Mouse (Mus musculus) limb, embryonic 14.5 days (tissue): Measurements from ENCODE around the gene Olfr1090. TPM values are rescaled to one million over a fixed set of nuclear protein-coding genes. Genes with fewer than 3 reads are reported as not detected.

ENCODE experiments used
- ATAC-seq: fragments of 200-750 bp; cut with Nextera tagmentation; 2 replicates; pipeline ENCODE4 v1.8.0; 2017; ENCODE audit warnings: low read depth, moderate number of reproducible peaks, moderate TSS enrichment; ENCODE audit not compliant: low FRiP score
- DNase-seq: peaks from one replicate; pipeline ENCODE4 v3.0.0-alpha.2; 2015; ENCODE audit warnings: low spot score
- H3K27ac ChIP-seq: fragments of 300-500 bp; sonication (generic); replicated peaks from 2 replicates; pipeline ENCODE4 v1.5.1; 2014; ENCODE audit warnings: low read depth, mild to moderate bottlenecking, low read length, moderate library complexity, mixed read lengths
- H3K27me3 ChIP-seq: fragments of 300-500 bp; sonication (generic); 2 replicates; pipeline ENCODE4 v1.6.1; 2014; ENCODE audit warnings: low read length, mixed read lengths; ENCODE audit not compliant: control insufficient read depth, insufficient read depth
- H3K36me3 ChIP-seq: fragments of 300-500 bp; sonication (generic); 2 replicates; pipeline ENCODE4 v1.6.1; 2014; ENCODE audit warnings: mild to moderate bottlenecking, low read length, moderate library complexity, mixed read lengths; ENCODE audit not compliant: control insufficient read depth, insufficient read depth
- H3K4me1 ChIP-seq: fragments of 300-500 bp; sonication (generic); 2 replicates; pipeline ENCODE4 v1.6.1; 2014; ENCODE audit warnings: antibody characterized with exemption, low read length, mixed read lengths; ENCODE audit not compliant: control insufficient read depth, insufficient read depth
- H3K4me2 ChIP-seq: fragments of 300-500 bp; sonication (generic); replicated peaks from 2 replicates; pipeline ENCODE4 v1.6.1; 2014; ENCODE audit warnings: low read depth, mild to moderate bottlenecking, low read length, moderate library complexity; ENCODE audit not compliant: severe bottlenecking
- H3K4me3 ChIP-seq: fragments of 300-500 bp; sonication (generic); replicated peaks from 2 replicates; pipeline ENCODE4 v1.5.1; 2014; ENCODE audit warnings: low read length
- H3K9ac ChIP-seq: fragments of 300-500 bp; sonication (generic); 2 replicates; pipeline ENCODE4 v1.6.1; 2014; ENCODE audit warnings: mild to moderate bottlenecking, low read depth, low read length, moderate library complexity; ENCODE audit not compliant: severe bottlenecking
- H3K9me3 ChIP-seq: fragments of 300-500 bp; sonication (generic); 2 replicates; pipeline ENCODE4 v1.6.1; 2016; ENCODE audit warnings: low read length; ENCODE audit not compliant: control insufficient read depth
- POLR2A ChIP-seq: fragments of 200-500 bp; IDR thresholded peaks from 2 replicates; pipeline ENCODE4 v1.8.0; 2012; ENCODE audit warnings: inconsistent platforms, mild to moderate bottlenecking, moderate library complexity, borderline replicate concordance; ENCODE audit not compliant: insufficient read depth, insufficient read length; ENCODE audit errors: extremely low read depth
- WGBS: fragments of 180-500 bp; shearing (Covaris S2); extraction: QIAGEN DNeasy Blood & Tissue Kit; methylation state at CpG from one replicate; pipeline ENCODE4 v1.1.7; 2014; 5-methylcytosine and 5-hydroxymethylcytosine counted together
- polyA plus RNA-seq, 2 experiments: library from polyadenylated mRNA; depleted of rRNA in 1 of 2; stranded (reverse) in 1 of 2; unstranded in 1 of 2; fragments of >200 nt; fragmentation: Nextera tagmentation in 1 of 2; extraction: Ambion mirVana in 1 of 2; gene quantifications; 2 replicates each; pipeline versions ENCODE4 v1.2.1 to v1.2.3; 2012 to 2014

Gene Olfr1090
- polyA plus RNA-seq (2012; rRNA removed) (not detected in 2 replicates), polyA plus RNA-seq (2014; fragmentation: Nextera tagmentation; extraction: Ambion mirVana) (not detected in 2 replicates)

DNA sequence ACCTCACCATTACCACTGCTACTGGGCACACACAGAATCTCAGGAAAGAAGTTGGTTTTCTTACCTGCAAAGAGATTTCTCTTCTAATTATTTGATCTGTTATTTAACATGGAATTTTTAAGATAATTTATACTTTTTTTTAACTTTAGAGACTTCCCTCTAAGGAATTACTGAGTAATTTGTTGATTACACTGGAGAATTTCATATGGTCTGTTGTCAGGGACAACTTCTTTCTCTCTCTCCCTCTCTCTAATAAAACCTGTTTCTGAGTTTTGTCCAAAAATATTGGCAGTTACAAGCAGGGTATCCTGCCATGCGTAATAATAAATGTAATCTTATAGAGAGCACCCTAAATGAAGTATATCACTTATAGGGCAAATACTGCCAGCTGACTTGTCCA is at the start of gene Olfr1090:
Gene Olfr1090, minus strand, starts transcription at position 101 of the 400 bp plus-strand sequence.
- H3K4me3 ChIP-seq, result no peak within 1 kb of the TSS
- H3K4me1 ChIP-seq, result no peaks in the 10 kb centered on the region
- no peaks in the 10 kb centered on the region for H3K9me3 ChIP-seq
- ATAC-seq (no peak), DNase-seq (no peak)
- no peak within 1 kb of the TSS for H3K9ac ChIP-seq
- TF ChIP-seq POLR2A, result no peak
- no peak within 1 kb of the TSS for H3K27ac ChIP-seq
- 82% methylated on average over 1 of the region's 1 CpGs for WGBS
- H3K4me2 ChIP-seq, result no peak within 1 kb of the TSS
- H3K27me3 ChIP-seq, result no peaks in the 10 kb centered on the region
- H3K36me3 ChIP-seq, result no peaks in the 10 kb centered on the region

DNA sequence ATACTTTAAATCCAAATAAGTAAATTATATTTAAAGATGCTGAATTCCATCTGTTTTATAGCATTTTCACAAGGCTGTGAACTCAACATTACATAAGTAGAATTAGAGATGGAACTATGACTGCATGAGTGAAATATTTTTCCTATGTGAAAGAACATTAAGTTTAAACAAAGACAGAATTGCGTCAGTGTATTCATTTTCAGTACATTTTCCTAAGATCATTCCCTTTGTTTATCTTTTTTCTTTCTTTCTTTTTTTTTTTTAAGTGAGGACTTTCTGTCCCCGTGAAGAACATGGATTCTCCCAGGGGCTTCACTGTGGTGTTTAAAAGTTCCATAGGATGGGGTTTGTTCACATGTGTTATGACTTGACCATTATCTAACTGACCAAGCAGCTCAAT is 23.4 kb upstream of the Olfr1090 start, which contains the start of gene Olfr1093:
Gene Olfr1093, plus strand, starts transcription at position 301 of the 400 bp plus-strand sequence.
- Histone ChIP-seq H3K27me3 (no peaks in the 10 kb centered on the region), H3K9me3 (no peaks in the 10 kb centered on the region), H3K9ac (no peak within 1 kb of the TSS), H3K4me2 (no peak within 1 kb of the TSS), H3K4me3 (no peak within 1 kb of the TSS), H3K27ac (no peak within 1 kb of the TSS), H3K36me3 (no peaks in the 10 kb centered on the region), H3K4me1 (no peaks in the 10 kb centered on the region)
- no peak for TF ChIP-seq POLR2A
- DNase-seq, result no peak
- WGBS, result 80% methylated on average over 2 of the region's 2 CpGs
- ATAC-seq, result no peak

DNA sequence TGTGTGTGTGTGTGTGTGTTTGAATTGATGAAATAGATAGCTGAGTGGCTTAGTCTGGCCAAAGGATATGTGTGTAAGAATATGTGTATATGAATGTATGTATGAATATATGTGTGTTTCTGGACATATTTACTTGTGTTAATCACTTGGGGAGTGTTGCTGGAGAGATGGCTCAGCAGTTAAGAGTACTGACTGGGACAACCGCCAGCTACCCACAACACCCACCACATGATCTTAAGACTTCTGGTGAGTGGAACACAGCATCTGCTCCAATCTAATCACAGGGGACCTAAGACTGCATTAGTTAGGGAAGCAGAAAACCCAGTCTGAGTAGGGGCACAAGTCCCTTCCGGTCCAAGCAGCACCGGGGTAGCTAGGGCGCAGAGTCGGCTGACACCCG is 2.3 kb upstream of the Olfr1090 start:
- Histone ChIP-seq H3K4me3 (no peak overlapping the region), H3K9me3 (no peaks in the 10 kb centered on the region), H3K9ac (no peak overlapping the region), H3K27ac (no peak overlapping the region), H3K27me3 (no peaks in the 10 kb centered on the region), H3K4me2 (no peak overlapping the region), H3K36me3 (no peaks in the 10 kb centered on the region), H3K4me1 (no peaks in the 10 kb centered on the region)
- ATAC-seq, result no peak
- no peak for DNase-seq
- WGBS, result 97% methylated on average over 6 of the region's 6 CpGs
- no peak for TF ChIP-seq POLR2A

DNA sequence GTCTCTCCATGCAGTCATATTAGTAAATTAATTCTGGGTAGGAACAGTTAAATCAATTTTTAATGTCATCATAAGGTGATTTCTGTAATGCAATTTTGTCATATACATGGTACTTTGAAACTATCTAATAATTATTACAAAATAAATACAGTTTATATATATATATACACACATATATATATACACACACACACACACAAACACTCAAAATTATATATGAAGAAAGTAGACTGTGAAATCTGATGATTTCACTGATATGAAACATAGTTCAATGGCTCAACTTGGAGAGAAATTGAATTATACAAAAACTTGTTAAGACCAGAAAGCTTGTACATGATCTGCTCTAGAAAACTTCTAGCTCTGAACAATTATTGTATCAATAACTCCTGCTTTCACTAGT is 25.2 kb downstream of the Olfr1090 start, which contains the start of gene Olfr1089:
Gene Olfr1089, minus strand, starts transcription at position 101 of the 400 bp plus-strand sequence.
- H3K4me2 ChIP-seq, result no peak within 1 kb of the TSS
- no peak within 1 kb of the TSS for H3K9ac ChIP-seq
- no peak for TF ChIP-seq POLR2A
- no peak within 1 kb of the TSS for H3K4me3 ChIP-seq
- DNase-seq (no peak), ATAC-seq (no peak)
- H3K27me3 ChIP-seq, result no peaks in the 10 kb centered on the region
- no peaks in the 10 kb centered on the region for H3K4me1 ChIP-seq
- no peaks in the 10 kb centered on the region for H3K9me3 ChIP-seq
- no peak within 1 kb of the TSS for H3K27ac ChIP-seq
- no peaks in the 10 kb centered on the region for H3K36me3 ChIP-seq

Other genes with a start within 250 kb of the Olfr1090 start
- not detected in 2 replicates for gene Olfr1079, start 216.5 kb downstream of the Olfr1090 start, polyA plus RNA-seq (2012; rRNA removed)
- not detected in 2 replicates for gene Olfr1079, start 216.5 kb downstream of the Olfr1090 start, polyA plus RNA-seq (2014; fragmentation: Nextera tagmentation; extraction: Ambion mirVana)
- gene Olfr1080, start 200.8 kb downstream of the Olfr1090 start, polyA plus RNA-seq (2012; rRNA removed), result not detected in 2 replicates
- not detected in 2 replicates for gene Olfr1080, start 200.8 kb downstream of the Olfr1090 start, polyA plus RNA-seq (2014; fragmentation: Nextera tagmentation; extraction: Ambion mirVana)
- gene Olfr1082, start 160.0 kb downstream of the Olfr1090 start, polyA plus RNA-seq (2012; rRNA removed), result not detected in 2 replicates
- gene Olfr1082, start 160.0 kb downstream of the Olfr1090 start, polyA plus RNA-seq (2014; fragmentation: Nextera tagmentation; extraction: Ambion mirVana), result not detected in 2 replicates
- gene Olfr1084, start 119.3 kb downstream of the Olfr1090 start, polyA plus RNA-seq (2012; rRNA removed), result not detected in 2 replicates
- not detected in 2 replicates for gene Olfr1084, start 119.3 kb downstream of the Olfr1090 start, polyA plus RNA-seq (2014; fragmentation: Nextera tagmentation; extraction: Ambion mirVana)
- gene Olfr1085, start 97.0 kb downstream of the Olfr1090 start, polyA plus RNA-seq (2012; rRNA removed), result not detected in 2 replicates
- gene Olfr1085, start 97.0 kb downstream of the Olfr1090 start, polyA plus RNA-seq (2014; fragmentation: Nextera tagmentation; extraction: Ambion mirVana), result not detected in 2 replicates
- not detected in 2 replicates for gene Olfr1086, start 78.9 kb downstream of the Olfr1090 start, polyA plus RNA-seq (2012; rRNA removed)
- not detected in 2 replicates for gene Olfr1086, start 78.9 kb downstream of the Olfr1090 start, polyA plus RNA-seq (2014; fragmentation: Nextera tagmentation; extraction: Ambion mirVana)
- not detected in 2 replicates for gene Olfr1087, start 60.6 kb downstream of the Olfr1090 start, polyA plus RNA-seq (2012; rRNA removed)
- not detected in 2 replicates for gene Olfr1087, start 60.6 kb downstream of the Olfr1090 start, polyA plus RNA-seq (2014; fragmentation: Nextera tagmentation; extraction: Ambion mirVana)
- not detected in 2 replicates for gene Olfr1089, start 25.3 kb downstream of the Olfr1090 start, polyA plus RNA-seq (2012; rRNA removed)
- not detected in 2 replicates for gene Olfr1089, start 25.3 kb downstream of the Olfr1090 start, polyA plus RNA-seq (2014; fragmentation: Nextera tagmentation; extraction: Ambion mirVana)
- not detected in 2 replicates for gene Olfr1093, start 23.5 kb upstream of the Olfr1090 start, polyA plus RNA-seq (2012; rRNA removed)
- not detected in 2 replicates for gene Olfr1093, start 23.5 kb upstream of the Olfr1090 start, polyA plus RNA-seq (2014; fragmentation: Nextera tagmentation; extraction: Ambion mirVana)
- gene Olfr141, start 51.0 kb upstream of the Olfr1090 start, polyA plus RNA-seq (2012; rRNA removed), result not detected in 2 replicates
- gene Olfr141, start 51.0 kb upstream of the Olfr1090 start, polyA plus RNA-seq (2014; fragmentation: Nextera tagmentation; extraction: Ambion mirVana), result not detected in 2 replicates
- not detected in 2 replicates for gene Olfr1094, start 65.7 kb upstream of the Olfr1090 start, polyA plus RNA-seq (2012; rRNA removed)
- gene Olfr1094, start 65.7 kb upstream of the Olfr1090 start, polyA plus RNA-seq (2014; fragmentation: Nextera tagmentation; extraction: Ambion mirVana), result not detected in 2 replicates
- not detected in 2 replicates for gene Olfr1095, start 92.7 kb upstream of the Olfr1090 start, polyA plus RNA-seq (2012; rRNA removed)
- gene Olfr1095, start 92.7 kb upstream of the Olfr1090 start, polyA plus RNA-seq (2014; fragmentation: Nextera tagmentation; extraction: Ambion mirVana), result not detected in 2 replicates
- gene Gm13723, start 115.8 kb upstream of the Olfr1090 start, polyA plus RNA-seq (2012; rRNA removed), result not detected in 2 replicates
- not detected in 2 replicates for gene Gm13723, start 115.8 kb upstream of the Olfr1090 start, polyA plus RNA-seq (2014; fragmentation: Nextera tagmentation; extraction: Ambion mirVana)
- gene Olfr1097, start 133.2 kb upstream of the Olfr1090 start, polyA plus RNA-seq (2012; rRNA removed), result not detected in 2 replicates
- not detected in 2 replicates for gene Olfr1097, start 133.2 kb upstream of the Olfr1090 start, polyA plus RNA-seq (2014; fragmentation: Nextera tagmentation; extraction: Ambion mirVana)
- not detected in 2 replicates for gene Olfr1098, start 165.6 kb upstream of the Olfr1090 start, polyA plus RNA-seq (2012; rRNA removed)
- gene Olfr1098, start 165.6 kb upstream of the Olfr1090 start, polyA plus RNA-seq (2014; fragmentation: Nextera tagmentation; extraction: Ambion mirVana), result not detected in 2 replicates
- gene Olfr1099, start 201.7 kb upstream of the Olfr1090 start, polyA plus RNA-seq (2012; rRNA removed), result not detected in 2 replicates
- gene Olfr1099, start 201.7 kb upstream of the Olfr1090 start, polyA plus RNA-seq (2014; fragmentation: Nextera tagmentation; extraction: Ambion mirVana), result not detected in 2 replicates
- not detected in 2 replicates for gene Olfr1100, start 221.0 kb upstream of the Olfr1090 start, polyA plus RNA-seq (2012; rRNA removed)
- gene Olfr1100, start 221.0 kb upstream of the Olfr1090 start, polyA plus RNA-seq (2014; fragmentation: Nextera tagmentation; extraction: Ambion mirVana), result not detected in 2 replicates
- not detected in 2 replicates for gene Olfr1101, start 232.2 kb upstream of the Olfr1090 start, polyA plus RNA-seq (2012; rRNA removed)
- not detected in 2 replicates for gene Olfr1101, start 232.2 kb upstream of the Olfr1090 start, polyA plus RNA-seq (2014; fragmentation: Nextera tagmentation; extraction: Ambion mirVana)
- not detected in 2 replicates for gene Olfr1102, start 239.4 kb upstream of the Olfr1090 start, polyA plus RNA-seq (2012; rRNA removed)
- gene Olfr1102, start 239.4 kb upstream of the Olfr1090 start, polyA plus RNA-seq (2014; fragmentation: Nextera tagmentation; extraction: Ambion mirVana), result not detected in 2 replicates